Mouse (Mus musculus): ENCODE measurements around the gene Pin1rt1. TPM values are rescaled to one million over a fixed set of nuclear protein-coding genes. Genes with fewer than 3 reads are reported as not detected.
A peak's percentile ranks its signal among the peaks of the same experiment; 100 is the strongest.

Gene Pin1rt1
- total and polyA plus RNA-seq, 3 experiments: 0.07 TPM; not detected in 2

DNA sequence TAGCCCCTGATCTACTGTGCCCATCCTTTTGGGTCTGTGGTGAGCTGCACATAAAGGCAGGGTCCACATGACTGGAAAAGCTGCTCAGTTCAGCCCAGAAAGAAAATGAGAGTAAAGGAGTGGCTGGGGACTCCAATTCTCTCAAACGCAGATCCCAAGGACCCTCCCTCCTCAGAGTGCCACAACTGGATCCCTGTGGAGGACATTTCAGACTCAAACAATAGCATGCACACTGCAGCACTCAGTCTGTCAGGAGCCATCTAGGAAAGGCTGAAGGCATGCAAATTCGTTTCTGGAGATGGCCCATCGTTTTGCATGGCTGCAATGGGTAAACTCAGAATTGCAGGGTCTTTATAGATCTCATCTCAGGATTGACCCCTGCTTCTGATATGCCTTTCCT, 13.0 kb downstream of the Pin1rt1 start:
- DNase-seq (ENCODE audit: low read depth, low spot score): no peak

DNA sequence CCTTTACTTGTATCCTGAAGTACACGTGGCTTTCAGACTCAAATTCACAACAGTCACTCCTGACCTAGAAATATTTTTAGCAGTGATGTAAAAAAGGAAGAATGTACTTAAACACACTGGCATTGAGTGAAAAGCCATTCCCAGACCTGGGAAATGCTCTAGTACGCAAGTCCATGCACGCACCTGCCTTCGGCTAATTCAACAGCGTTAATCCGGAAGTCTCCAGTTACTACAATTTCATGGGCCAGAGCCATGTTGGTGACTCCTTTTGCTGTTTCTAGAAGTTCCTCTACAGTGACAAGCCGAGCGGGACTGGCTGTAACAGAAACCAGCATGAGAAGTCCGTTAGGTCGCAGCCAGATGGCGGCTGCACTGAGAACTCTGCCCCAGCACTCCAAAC, 16.5 kb downstream of the Pin1rt1 start:
- Histone ChIP-seq H3K79me2 (ENCODE audit: control insufficient read depth, insufficient read depth, low read length, poor library complexity) (no peaks in the 10 kb centered on the region), H3K4me1 (ENCODE audit: control insufficient read depth in 1 of 2, insufficient read depth in 2 of 2, low read length in 2 of 2) (peaks cover 5% of the 10 kb centered on the region in 2 experiments), H3K36me3 (ENCODE audit: control insufficient read depth in 1 of 2, insufficient read depth in 2 of 2, low read length in 2 of 2) (peaks cover 0 to 8% of the 10 kb centered on the region in 2 experiments; a peak in 2 of 4 replicates), H3K9me3 (replicated peaks; ENCODE audit: insufficient read depth, low read length) (no peaks in the 10 kb centered on the region), H3K27me3 (ENCODE audit: control insufficient read depth in 1 of 2, insufficient read depth in 2 of 2, low read length in 2 of 2) (no peaks in the 10 kb centered on the region), H3K27ac (ENCODE audit: control insufficient read depth, low read depth, low read length) (no peak overlapping the region), H3K9ac (ENCODE audit: control insufficient read depth, low read depth, low read length, poor library complexity, severe bottlenecking) (no peak overlapping the region), H3K4me3 (ENCODE audit: control insufficient read depth in 1 of 2, insufficient read depth in 1 of 2, low read depth in 2 of 2, low read length in 2 of 2) (no peak overlapping the region)
- no peak for TF ChIP-seq CHD1 (IDR thresholded peaks at IDR 0.05; ENCODE audit: low read depth, low read length)
- TF ChIP-seq ZKSCAN1 (IDR thresholded peaks at IDR 0.05; ENCODE audit: low read depth, low read length): no peak
- TF ChIP-seq HCFC1 (IDR thresholded peaks at IDR 0.05; ENCODE audit: low read depth, low read length): no peak
- TF ChIP-seq RAD21 (IDR thresholded peaks at IDR 0.05; ENCODE audit: low read depth, low read length): no peak
- no peak for TF ChIP-seq ELF1 (IDR thresholded peaks at IDR 0.05; ENCODE audit: low read depth, low read length)
- no peak for TF ChIP-seq RCOR1 (IDR thresholded peaks at IDR 0.05; ENCODE audit: low read depth, low read length)
- no peak for TF ChIP-seq MYB (IDR thresholded peaks at IDR 0.05; ENCODE audit: low read depth, low read length)
- no peak for TF ChIP-seq EP300 (IDR thresholded peaks at IDR 0.05; ENCODE audit: low read depth in 1 of 2, low read length in 2 of 2)
- TF ChIP-seq GATA1 (IDR thresholded peaks at IDR 0.05; ENCODE audit: low read depth, low read length): no peak
- no peak for TF ChIP-seq ZMIZ1 (IDR thresholded peaks at IDR 0.05; ENCODE audit: low read depth, low read length)
- no peak for DNase-seq (ENCODE audit: low read depth, low spot score)

More for the DNA sequence above, 13.0 kb downstream of the Pin1rt1 start:
- Histone ChIP-seq H3K36me3 (ENCODE audit: control insufficient read depth in 1 of 2, insufficient read depth in 2 of 2, low read length in 2 of 2) (peaks cover 0 to 8% of the 10 kb centered on the region in 2 experiments; a peak in 2 of 4 replicates), H3K27me3 (ENCODE audit: control insufficient read depth in 1 of 2, insufficient read depth in 2 of 2, low read length in 2 of 2) (no peaks in the 10 kb centered on the region), H3K79me2 (ENCODE audit: control insufficient read depth, insufficient read depth, low read length, poor library complexity) (no peaks in the 10 kb centered on the region), H3K9me3 (replicated peaks; ENCODE audit: insufficient read depth, low read length) (no peaks in the 10 kb centered on the region), H3K27ac (ENCODE audit: control insufficient read depth, low read depth, low read length) (no peak overlapping the region), H3K4me3 (ENCODE audit: control insufficient read depth in 1 of 2, insufficient read depth in 1 of 2, low read depth in 2 of 2, low read length in 2 of 2) (no peak overlapping the region), H3K4me1 (ENCODE audit: control insufficient read depth in 1 of 2, insufficient read depth in 2 of 2, low read length in 2 of 2) (peaks cover 5% of the 10 kb centered on the region in 2 experiments), H3K9ac (ENCODE audit: control insufficient read depth, low read depth, low read length, poor library complexity, severe bottlenecking) (no peak overlapping the region)
- TF ChIP-seq CTCF (IDR thresholded peaks at IDR 0.05 in 2 of 3, conservative IDR thresholded peaks at IDR 0.05 in 1 of 3; ENCODE audit: control insufficient read depth in 1 of 3, insufficient read depth in 1 of 3, low read depth in 2 of 3, low read length in 3 of 3, poor library complexity in 1 of 3, severe bottlenecking in 1 of 3) (no peak), BHLHE40 (IDR thresholded peaks at IDR 0.05; ENCODE audit: borderline replicate concordance, low read depth, low read length) (no peak), NRF1 (IDR thresholded peaks at IDR 0.05; ENCODE audit: insufficient read depth, low read depth, low read length, poor library complexity, severe bottlenecking) (no peak), E2F4 (IDR thresholded peaks at IDR 0.05; ENCODE audit: borderline replicate concordance, low read depth, low read length) (no peak)

DNA sequence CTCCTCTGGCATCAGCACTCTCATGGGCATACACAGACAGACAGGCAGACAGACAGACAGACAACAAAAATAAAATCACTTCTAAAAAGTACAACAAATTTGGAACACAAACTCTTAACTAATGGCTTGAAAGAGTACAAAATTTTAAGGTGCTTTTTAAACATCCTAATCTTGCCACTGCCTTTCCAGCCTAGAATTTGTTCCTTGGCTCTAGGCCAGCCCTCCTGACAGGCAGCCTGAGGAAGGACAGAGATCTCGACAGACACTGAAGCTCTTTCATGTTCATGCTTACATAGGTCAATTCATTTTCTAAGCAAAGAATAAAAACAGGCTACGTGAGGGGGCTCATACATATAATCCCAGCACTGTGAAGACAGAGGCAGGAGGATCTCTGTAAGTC, 23.6 kb downstream of the Pin1rt1 start:
- Histone ChIP-seq H3K27ac (ENCODE audit: control insufficient read depth, low read depth, low read length) (no peak overlapping the region), H3K9me3 (replicated peaks; ENCODE audit: insufficient read depth, low read length) (no peaks in the 10 kb centered on the region), H3K4me3 (ENCODE audit: control insufficient read depth in 1 of 2, insufficient read depth in 1 of 2, low read depth in 2 of 2, low read length in 2 of 2) (no peak overlapping the region), H3K27me3 (ENCODE audit: control insufficient read depth in 1 of 2, insufficient read depth in 2 of 2, low read length in 2 of 2) (no peaks in the 10 kb centered on the region), H3K9ac (ENCODE audit: control insufficient read depth, low read depth, low read length, poor library complexity, severe bottlenecking) (no peak overlapping the region), H3K79me2 (ENCODE audit: control insufficient read depth, insufficient read depth, low read length, poor library complexity) (no peaks in the 10 kb centered on the region), H3K4me1 (ENCODE audit: control insufficient read depth in 1 of 2, insufficient read depth in 2 of 2, low read length in 2 of 2) (peaks cover 0 to 4% of the 10 kb centered on the region in 2 experiments; a peak in 1 of 4 replicates), H3K36me3 (ENCODE audit: control insufficient read depth in 1 of 2, insufficient read depth in 2 of 2, low read length in 2 of 2) (no peaks in the 10 kb centered on the region; a peak in 1 of 4 replicates)
- no peak for TF ChIP-seq MAFK (IDR thresholded peaks at IDR 0.05; ENCODE audit: borderline replicate concordance, low read depth, low read length)
- TF ChIP-seq CHD2 (IDR thresholded peaks at IDR 0.05; ENCODE audit: low read length): no peak
- TF ChIP-seq RAD21 (IDR thresholded peaks at IDR 0.05; ENCODE audit: low read depth, low read length): no peak
- no peak for TF ChIP-seq ZKSCAN1 (IDR thresholded peaks at IDR 0.05; ENCODE audit: low read depth, low read length)
- no peak for TF ChIP-seq MYB (IDR thresholded peaks at IDR 0.05; ENCODE audit: low read depth, low read length)
- TF ChIP-seq CTCF (IDR thresholded peaks at IDR 0.05 in 2 of 3, conservative IDR thresholded peaks at IDR 0.05 in 1 of 3; ENCODE audit: control insufficient read depth in 1 of 3, insufficient read depth in 1 of 3, low read depth in 2 of 3, low read length in 3 of 3, poor library complexity in 1 of 3, severe bottlenecking in 1 of 3): no peak
- no peak for TF ChIP-seq GABPA (IDR thresholded peaks at IDR 0.05; ENCODE audit: low read depth, low read length)
- TF ChIP-seq ZMIZ1 (IDR thresholded peaks at IDR 0.05; ENCODE audit: low read depth, low read length): no peak
- TF ChIP-seq MEF2A (IDR thresholded peaks at IDR 0.05; ENCODE audit: extremely low read depth, insufficient replicate concordance, low read depth, low read length, poor library complexity, severe bottlenecking): no peak
- TF ChIP-seq E2F4 (IDR thresholded peaks at IDR 0.05; ENCODE audit: borderline replicate concordance, low read depth, low read length): no peak
- TF ChIP-seq USF2 (IDR thresholded peaks at IDR 0.05; ENCODE audit: borderline replicate concordance in 1 of 2, insufficient read depth in 1 of 2, low read depth in 1 of 2, low read length in 2 of 2): no peak
- TF ChIP-seq POLR2A (IDR thresholded peaks at IDR 0.05; ENCODE audit: control insufficient read depth in 1 of 2, insufficient read depth in 1 of 2, low read depth in 1 of 2, low read length in 2 of 2, poor library complexity in 1 of 2): no peak
- TF ChIP-seq MAZ (IDR thresholded peaks at IDR 0.05; ENCODE audit: low read depth, low read length): no peak
- peak; percentile 30 for DNase-seq (ENCODE audit: low read depth, low spot score)
